Mouse (Mus musculus) hindbrain, embryonic 10.5 days (tissue): ENCODE measurements around the gene Mrpl53. TPM values are rescaled to one million over a fixed set of nuclear protein-coding genes. Genes with fewer than 3 reads are reported as not detected.
A peak's percentile ranks its signal among the peaks of the same experiment; 100 is the strongest.

Source experiments
- DNase-seq: peaks from one replicate; pipeline ENCODE4 v3.0.0-alpha.2; 2017; ENCODE audit warnings: low spot score
- H3K27ac ChIP-seq: fragments of 300-500 bp; sonication (generic); 2 replicates; pipeline ENCODE4 v1.5.1; 2016; ENCODE audit warnings: mild to moderate bottlenecking, moderate library complexity
- H3K27me3 ChIP-seq: fragments of 300-500 bp; sonication (generic); 2 replicates; pipeline ENCODE4 v1.6.1; 2016; ENCODE audit warnings: mild to moderate bottlenecking; ENCODE audit not compliant: poor library complexity, insufficient read depth, severe bottlenecking
- H3K36me3 ChIP-seq: fragments of 300-500 bp; sonication (generic); 2 replicates; pipeline ENCODE4 v1.6.1; 2016; ENCODE audit warnings: mild to moderate bottlenecking, moderate library complexity
- H3K4me1 ChIP-seq: fragments of 300-500 bp; sonication (generic); replicated peaks from 2 replicates; pipeline ENCODE4 v1.6.1; 2016; ENCODE audit warnings: mild to moderate bottlenecking
- H3K4me3 ChIP-seq: fragments of 300-500 bp; sonication (generic); 2 replicates; pipeline ENCODE4 v1.5.1; 2016; ENCODE audit warnings: mild to moderate bottlenecking, moderate library complexity
- H3K9me3 ChIP-seq: fragments of 300-500 bp; sonication (generic); 2 replicates; pipeline ENCODE4 v1.6.1; 2016; ENCODE audit warnings: mild to moderate bottlenecking, moderate library complexity
- WGBS: fragments of 180-500 bp; shearing (Covaris S2); methylation state at CpG from one replicate; pipeline ENCODE4 v1.1.7; 2016; 5-methylcytosine and 5-hydroxymethylcytosine counted together
- polyA plus RNA-seq: library from polyadenylated mRNA; unstranded; fragments of >200 nt; fragmentation: Nextera tagmentation; extraction: Ambion mirVana; gene quantifications from 2 replicates; pipeline ENCODE4 v1.2.1, GENCODE M21; 2016

Gene Mrpl53
- polyA plus RNA-seq, 1 experiment from 2014 or later = 151 TPM

GRCm38 (mm10) chr6:83078324-83078858 lies 30.4 kb upstream of the Mrpl53 start:
- under 1% methylated on average over 46 of the region's 46 CpGs for WGBS
- H3K27me3 ChIP-seq = peaks cover 71% of the 10 kb centered on the region

GRCm38 (mm10) chr6:83080210-83080609 lies 28.6 kb upstream of the Mrpl53 start:
- H3K27me3 ChIP-seq = peaks cover 71% of the 10 kb centered on the region
- H3K4me3 ChIP-seq = no peak overlapping the region
- 91% methylated on average over 5 of the region's 5 CpGs for WGBS

More at GRCm38 (mm10) chr6:83078324-83078858, 30.4 kb upstream of the Mrpl53 start:
- Histone ChIP-seq H3K36me3 (peaks cover 33% of the 10 kb centered on the region), H3K4me3 (peak overlapping the region; percentile 83), H3K9me3 (no peaks in the 10 kb centered on the region), H3K27ac (peak overlapping the region; percentile 98), H3K4me1 (peaks cover 26% of the 10 kb centered on the region)
- DNase-seq = peak; percentile 99

GRCm38 (mm10) chr6:83083497-83083896 lies 25.3 kb upstream of the Mrpl53 start:
- Histone ChIP-seq H3K4me1 (peaks cover 55% of the 10 kb centered on the region), H3K4me3 (no peak overlapping the region), H3K9me3 (no peaks in the 10 kb centered on the region), H3K27ac (no peak overlapping the region), H3K36me3 (peaks cover 33% of the 10 kb centered on the region), H3K27me3 (peaks cover 80% of the 10 kb centered on the region)
- no peak for DNase-seq
- 6% methylated on average over 5 of the region's 5 CpGs for WGBS

More at GRCm38 (mm10) chr6:83080210-83080609, 28.6 kb upstream of the Mrpl53 start:
- DNase-seq = no peak
- Histone ChIP-seq H3K36me3 (peaks cover 33% of the 10 kb centered on the region), H3K27ac (no peak overlapping the region), H3K4me1 (peaks cover 39% of the 10 kb centered on the region), H3K9me3 (no peaks in the 10 kb centered on the region)

- H3K27me3 ChIP-seq = peaks cover 89% of the 10 kb centered on the region
- H3K36me3 ChIP-seq = peaks cover 33% of the 10 kb centered on the region
- 3% methylated on average over 6 of the region's 6 CpGs for WGBS
- no peak for DNase-seq
- H3K9me3 ChIP-seq = no peaks in the 10 kb centered on the region
- H3K4me1 ChIP-seq = peaks cover 47% of the 10 kb centered on the region
- H3K4me3 ChIP-seq = no peak overlapping the region
- H3K27ac ChIP-seq = no peak overlapping the region
Observed at GRCm38 (mm10) chr6:83084477-83084876, 24.4 kb upstream of the Mrpl53 start.

- Histone ChIP-seq H3K36me3 (peaks cover 16% of the 10 kb centered on the region), H3K4me1 (peaks cover 42% of the 10 kb centered on the region), H3K27ac (no peak within 1 kb of the TSS), H3K27me3 (peaks cover 96% of the 10 kb centered on the region), H3K4me3 (peak within 1 kb of the TSS; percentile 43), H3K9me3 (no peaks in the 10 kb centered on the region)
- DNase-seq = no peak
- 3% methylated on average over 42 of the region's 42 CpGs for WGBS
Observed at GRCm38 (mm10) chr6:83086121-83087035, 22.5 kb upstream of the Mrpl53 start, which contains the start of gene Lbx2. Gene Lbx2, plus strand, starts transcription at chr6:83086367.

GRCm38 (mm10) chr6:83087205-83087925 lies 21.5 kb upstream of the Mrpl53 start:
- H3K27me3 ChIP-seq = peaks cover 93% of the 10 kb centered on the region
- WGBS = 1% methylated on average over 47 of the region's 47 CpGs
- DNase-seq = peak; percentile 58
- H3K9me3 ChIP-seq = no peaks in the 10 kb centered on the region
- H3K27ac ChIP-seq = no peak overlapping the region
- H3K4me1 ChIP-seq = peaks cover 42% of the 10 kb centered on the region
- H3K36me3 ChIP-seq = peaks cover 6% of the 10 kb centered on the region; the same call in 1 of the 2 replicates
- H3K4me3 ChIP-seq = peak overlapping the region; percentile 43

- 4% methylated on average over 9 of the region's 9 CpGs for WGBS
- peak overlapping the region; percentile 43 for H3K4me3 ChIP-seq
- peaks cover 92% of the 10 kb centered on the region for H3K27me3 ChIP-seq
- H3K4me1 ChIP-seq = peaks cover 42% of the 10 kb centered on the region
- no peaks in the 10 kb centered on the region for H3K9me3 ChIP-seq
- DNase-seq = no peak
- peaks cover under 1% of the 10 kb centered on the region; the same call in 1 of the 2 replicates for H3K36me3 ChIP-seq
- no peak overlapping the region for H3K27ac ChIP-seq
Observed at GRCm38 (mm10) chr6:83087926-83088260, 20.9 kb upstream of the Mrpl53 start.

GRCm38 (mm10) chr6:83092416-83093127 lies 16.3 kb upstream of the Mrpl53 start:
- no peak overlapping the region for H3K27ac ChIP-seq
- H3K27me3 ChIP-seq = peaks cover 57% of the 10 kb centered on the region
- WGBS = 43% methylated on average over 6 of the region's 6 CpGs
- DNase-seq = no peak
- H3K4me1 ChIP-seq = peaks cover 11% of the 10 kb centered on the region
- no peak overlapping the region for H3K4me3 ChIP-seq
- 0 out of 2 replicates have a peak, but pooled peaks cover 5% of the 10 kb centered on the region for H3K9me3 ChIP-seq
- H3K36me3 ChIP-seq = no peaks in the 10 kb centered on the region

- Histone ChIP-seq H3K27ac (no peak overlapping the region), H3K36me3 (no peaks in the 10 kb centered on the region), H3K9me3 (0 out of 2 replicates have a peak, but pooled peaks cover 5% of the 10 kb centered on the region), H3K4me1 (no peaks in the 10 kb centered on the region; the same call in 1 of the 2 replicates), H3K27me3 (peaks cover 35% of the 10 kb centered on the region), H3K4me3 (no peak overlapping the region)
- 43% methylated on average over 6 of the region's 6 CpGs for WGBS
- no peak for DNase-seq
Observed at GRCm38 (mm10) chr6:83095968-83096367, 12.9 kb upstream of the Mrpl53 start.

GRCm38 (mm10) chr6:83098411-83098810 lies 10.4 kb upstream of the Mrpl53 start:
- Histone ChIP-seq H3K9me3 (0 out of 2 replicates have a peak, but pooled peaks cover 5% of the 10 kb centered on the region), H3K27ac (no peak overlapping the region), H3K27me3 (peaks cover 33% of the 10 kb centered on the region), H3K4me1 (peaks cover 20% of the 10 kb centered on the region), H3K4me3 (no peak overlapping the region), H3K36me3 (no peaks in the 10 kb centered on the region)
- DNase-seq = no peak
- 73% methylated on average over 2 of the region's 2 CpGs for WGBS

GRCm38 (mm10) chr6:83101316-83101687 lies 7.5 kb upstream of the Mrpl53 start, which contains the start of the genes Ccdc142 and Gm42688:
Gene Ccdc142, plus strand, starts transcription at chr6:83101601.
Gene Gm42688, plus strand, starts transcription at chr6:83101617.
- peak; percentile 84 for DNase-seq
- Histone ChIP-seq H3K27ac (peak within 1 kb of the TSS; percentile 86), H3K4me3 (peak within 1 kb of the TSS; percentile 76), H3K36me3 (no peaks in the 10 kb centered on the region), H3K27me3 (peaks cover 27% of the 10 kb centered on the region), H3K9me3 (no peaks in the 10 kb centered on the region), H3K4me1 (peaks cover 22% of the 10 kb centered on the region)
- WGBS = under 1% methylated on average over 25 of the region's 25 CpGs
